Mouse (Mus musculus) lung, adult 2 months (tissue): ENCODE measurements at regions not wholly inside any gene's neighbourhood (a gene's known extent, or its start where the extent isn't known, plus 50 kb on each side); places are given as distances from the start of the nearest gene placed in this dataset.

Experiments
- CTCF ChIP-seq: fragments of 200-500 bp; IDR thresholded peaks from 2 replicates; pipeline ENCODE4 v1.5.1; 2011; ENCODE audit warnings: mild to moderate bottlenecking, low read length, control low read depth; ENCODE audit not compliant: insufficient read depth
- POLR2A ChIP-seq: fragments of 200-500 bp; IDR thresholded peaks from 2 replicates; pipeline ENCODE4 v1.6.1; 2011; ENCODE audit warnings: low read depth, mild to moderate bottlenecking, control low read depth, low read length, borderline replicate concordance; ENCODE audit errors: extremely low read depth

- TF ChIP-seq CTCF (no peak), POLR2A (no peak)
Observed at GRCm38 (mm10) chr4:95474726-95475406, 82.4 kb upstream of the Fggy start.
